Mouse (Mus musculus) kidney, adult 10 weeks (tissue): ENCODE measurements around the gene Ranbp2. TPM values are rescaled to one million over a fixed set of nuclear protein-coding genes. Genes with fewer than 3 reads are reported as not detected.

Source experiments
- polyA plus RNA-seq: library from polyadenylated mRNA; stranded (reverse); fragments of 350-450 nt; fragmentation: Illumina TruSeq; extraction: RNeasy Lipid Tissue Mini Kit (QIAGEN cat#74804); gene quantifications from one replicate; pipeline ENCODE4 v1.2.3, GENCODE M21; 2014; ENCODE audit warnings: low read depth, low replicate concordance

Ranbp2 gene
- 143 TPM for polyA plus RNA-seq

GRCm38 (mm10) chr10:58446384-58447279 lies at the start of gene Ranbp2:
Ranbp2 (plus strand) TSS chr10:58446920.

GRCm38 (mm10) chr10:58497320-58498284 lies 50.9 kb downstream of the Ranbp2 start, which contains the start of gene Ccdc138:
Ccdc138 (plus strand) TSS chr10:58497948.

Other genes starting within 250 kb of the Ranbp2 start
- not detected for gene AW822073, start 222.0 kb upstream of the Ranbp2 start, polyA plus RNA-seq
- not detected for gene Duxf3, start 214.2 kb upstream of the Ranbp2 start, polyA plus RNA-seq
- gene Gm4981, start 210.2 kb upstream of the Ranbp2 start, polyA plus RNA-seq, result not detected
- gene Gcc2, start 191.4 kb upstream of the Ranbp2 start, polyA plus RNA-seq, result 60.8 TPM
- gene Lims1, start 123.5 kb upstream of the Ranbp2 start, polyA plus RNA-seq, result 92.3 TPM
- 8.2 TPM for gene Ccdc138, start 51.0 kb downstream of the Ranbp2 start, polyA plus RNA-seq
- 0.32 TPM for gene Edar, start 228.7 kb downstream of the Ranbp2 start, polyA plus RNA-seq